Mouse (Mus musculus) gastrocnemius, adult 8-10 months (tissue): Measurements from ENCODE around the gene Ubox5. TPM values are rescaled to one million over a fixed set of nuclear protein-coding genes. Genes with fewer than 3 reads are reported as not detected.

Experiments used
- DNase-seq, 2 experiments: peaks; one replicate each; pipeline ENCODE4 v3.0.0; 2022; ENCODE audit warnings: low spot score in 2 of 2
- total RNA-seq, 4 experiments: library from RNA; stranded (reverse); gene quantifications; 2 replicates each; pipeline ENCODE4 v1.2.4; 2022

Gene Ubox5
- total RNA-seq, 4 experiments from 2014 or later: 4.7 to 6.0 (median 5.2) TPM

- DNase-seq: no peak
These were observed 4.3 kb upstream of the Ubox5 start for GRCm38 (mm10) chr2:130634006-130634738.

GRCm38 (mm10) chr2:130632887-130633675 is 3.2 kb upstream of the Ubox5 start:
- no peak for DNase-seq

GRCm38 (mm10) chr2:130632416-130632815 is 2.6 kb upstream of the Ubox5 start:
- no peak for DNase-seq

GRCm38 (mm10) chr2:130629080-130629838 is 579 bp downstream of the Ubox5 start:
- no peak for DNase-seq

- no peak for DNase-seq
These were observed 1.4 kb downstream of the Ubox5 start for GRCm38 (mm10) chr2:130628424-130628823.

- no peak for DNase-seq
These were observed 10.9 kb downstream of the Ubox5 start for GRCm38 (mm10) chr2:130618972-130619371.

GRCm38 (mm10) chr2:130613091-130613490 is 16.7 kb downstream of the Ubox5 start:
- DNase-seq: no peak

- no peak for DNase-seq
These were observed 27.6 kb downstream of the Ubox5 start for GRCm38 (mm10) chr2:130602195-130602594.

GRCm38 (mm10) chr2:130598399-130598798 is 31.4 kb downstream of the Ubox5 start:
- DNase-seq: no peak

GRCm38 (mm10) chr2:130597601-130598010 is 32.2 kb downstream of the Ubox5 start:
- no peak for DNase-seq

GRCm38 (mm10) chr2:130595596-130595995 is 34.2 kb downstream of the Ubox5 start:
- DNase-seq: no peak

GRCm38 (mm10) chr2:130591016-130591415 is 38.8 kb downstream of the Ubox5 start:
- peak in 1 of 2 experiments; percentile 44 for DNase-seq

- no peak for DNase-seq
These were observed 40.1 kb downstream of the Ubox5 start for GRCm38 (mm10) chr2:130589761-130590160.

- DNase-seq: no peak
These were observed 40.7 kb downstream of the Ubox5 start for GRCm38 (mm10) chr2:130589157-130589556.

GRCm38 (mm10) chr2:130588373-130588772 is 41.5 kb downstream of the Ubox5 start:
- DNase-seq: no peak

GRCm38 (mm10) chr2:130586016-130586415 is 43.8 kb downstream of the Ubox5 start:
- DNase-seq: no peak

GRCm38 (mm10) chr2:130583902-130584560 is 45.8 kb downstream of the Ubox5 start:
- no peak for DNase-seq

- no peak for DNase-seq
These were observed 47.3 kb downstream of the Ubox5 start, which contains the start of gene Avp for GRCm38 (mm10) chr2:130582552-130582951. Gene Avp (minus strand): TSS chr2:130582554.

- DNase-seq: no peak
These were observed 48.6 kb downstream of the Ubox5 start for GRCm38 (mm10) chr2:130581201-130581600.

- DNase-seq: no peak
These were observed 50.0 kb downstream of the Ubox5 start for GRCm38 (mm10) chr2:130579791-130580190.

GRCm38 (mm10) chr2:130578148-130578547 is 51.7 kb downstream of the Ubox5 start:
- peak; percentile 21 to 31 for DNase-seq
